In genomic region chr8:70583476-70584387, GRCm38 (mm10) we compare ENCODE assay signal across 13 mouse cellular contexts. TPM values are rescaled to one million over a fixed set of nuclear protein-coding genes. Genes with fewer than 3 reads are reported as not detected.
DNase-seq lines count a peak whose midpoint lies in the region; ATAC-seq lines count a peak whose summit lies in the region.
"Had no signal": no experiment of that assay in that cellular context is flagged by ENCODE, and none has a peak within 500 bp of the region (broad histone marks: within the 10 kb centered on the region; RNA-seq: fewer than 3 reads in every experiment).

No protein-coding gene starts in this region.

- no peak overlapping the region for H3K4me2 ChIP-seq in heart, embryonic 15.5 days
- H3K4me2 ChIP-seq: limb, embryonic 15.5 days had no signal

- no peak overlapping the region for H3K27ac ChIP-seq in heart, embryonic 15.5 days
- H3K27ac ChIP-seq: kidney, postnatal 0 days; limb, embryonic 15.5 days had no signal

- 89% methylated on average over 18 of the region's 18 CpGs for WGBS in heart, embryonic 15.5 days

- intact Hi-C loops in left cerebral cortex, postnatal 4 days (cut with DNase I) = no loop called here
- intact Hi-C loops in left cerebral cortex, postnatal 14 days (cut with DNase I) = loop anchor here (5.0 kb wide), 1 partner anchor 36 kb away; no protein-coding TSS in a partner anchor

- 0 out of 2 replicates have a peak, but pooled peaks have one; percentile 11 for ATAC-seq in heart, embryonic 15.5 days (replicated peaks; ENCODE audit: insufficient number of reproducible peaks, insufficient read depth, low FRiP score, low read depth)

- no peaks in the 10 kb centered on the region for H3K9me3 ChIP-seq in heart, embryonic 15.5 days (replicated peaks)
- H3K9me3 ChIP-seq: G1E; limb, embryonic 15.5 days had no signal

- H3K4me1 ChIP-seq in heart, embryonic 15.5 days (replicated peaks) = peaks cover 4% of the 10 kb centered on the region
- H3K4me1 ChIP-seq: limb, embryonic 15.5 days had no signal

- peaks cover 79% of the 10 kb centered on the region for H3K36me3 ChIP-seq in heart, embryonic 15.5 days

- DNase-seq in adrenal gland, postnatal 10 days = peak; percentile 79
- DNase-seq in adrenal gland, adult 18-20 months (ENCODE audit: low spot score in 2 of 2) = no peak
- no peak for DNase-seq in heart, postnatal 4 days
- peak; percentile 80 for DNase-seq in left cerebral cortex, postnatal 4 days
- no peak for DNase-seq in left cerebral cortex, postnatal 14 days (ENCODE audit: low spot score in 2 of 2)
- peak; percentile 70 for DNase-seq in skeletal muscle tissue, adult 2 months (ENCODE audit: low read depth, low spot score)
- DNase-seq in retina, postnatal 1 day = no peak
- DNase-seq: embryo, embryonic 11 days; lung, postnatal 14 days had no signal

- no peak overlapping the region for H3K4me3 ChIP-seq in heart, embryonic 15.5 days
- H3K4me3 ChIP-seq: limb, embryonic 15.5 days had no signal

- no peak overlapping the region for H3K9ac ChIP-seq in heart, embryonic 15.5 days
- H3K9ac ChIP-seq: limb, embryonic 15.5 days had no signal

- no peaks in the 10 kb centered on the region for H3K27me3 ChIP-seq in heart, embryonic 15.5 days
- H3K27me3 ChIP-seq: limb, embryonic 15.5 days had no signal

RNA-seq across cellular contexts. Expression of gene Isyna1, which starts 10.4 kb away (rescaled TPM):
- 10 to 100 TPM; 59.4 to 59.8 TPM for total RNA-seq in adrenal gland, postnatal 10 days (2021)
- 100 to 1,000 TPM; 115 to 165 TPM for total RNA-seq in adrenal gland, adult 18-20 months (2021)
- 92.9 and 121 TPM in 2 replicates for polyA plus RNA-seq in heart, embryonic 15.5 days (2015; fragmentation: Nextera tagmentation; extraction: Ambion mirVana)
- total RNA-seq in heart, postnatal 4 days (2021) = 10 to 100 TPM; 38.9 to 41.6 TPM
- total RNA-seq in left cerebral cortex, postnatal 4 days (2021) = 10 to 100 TPM; 87.9 to 88.5 TPM
- total RNA-seq in left cerebral cortex, postnatal 14 days (2021) = 10 to 100 TPM; 47.5 to 51.0 TPM

RNA-seq across cellular contexts. Expression of gene Ssbp4, which starts 24.9 kb away (rescaled TPM):
- total RNA-seq in adrenal gland, postnatal 10 days (2021) = 10 to 100 TPM; 92.0 to 96.9 TPM
- total RNA-seq in adrenal gland, adult 18-20 months (2021) = 10 to 100 TPM; 78.5 to 86.9 TPM
- polyA plus RNA-seq in heart, embryonic 15.5 days (2015; fragmentation: Nextera tagmentation; extraction: Ambion mirVana) = 62.1 and 82.6 TPM in 2 replicates
- 10 to 100 TPM; 73.8 to 78.5 TPM for total RNA-seq in heart, postnatal 4 days (2021)
- 100 to 1,000 TPM; 156 to 193 TPM for total RNA-seq in left cerebral cortex, postnatal 4 days (2021)
- 100 to 1,000 TPM; 270 to 302 TPM for total RNA-seq in left cerebral cortex, postnatal 14 days (2021)

RNA-seq across cellular contexts. Expression of gene Lrrc25, which starts 32.2 kb away (rescaled TPM):
- 1 to 10 TPM; 3.3 to 3.6 TPM for total RNA-seq in adrenal gland, postnatal 10 days (2021)
- total RNA-seq in adrenal gland, adult 18-20 months (2021) = 1 to 10 TPM; 1.4 to 3.0 TPM
- 1.4 and 3.4 TPM in 2 replicates for polyA plus RNA-seq in heart, embryonic 15.5 days (2015; fragmentation: Nextera tagmentation; extraction: Ambion mirVana)
- 1 to 10 TPM; 1.1 to 1.5 TPM for total RNA-seq in heart, postnatal 4 days (2021)
- total RNA-seq in left cerebral cortex, postnatal 4 days (2021) = 1 to 10 TPM; 1.1 to 1.3 TPM
- total RNA-seq in left cerebral cortex, postnatal 14 days (2021) = under 1 TPM; 0.90 to 0.97 TPM

RNA-seq across cellular contexts. Expression of gene Ell, which starts 44.5 kb away (rescaled TPM):
- 10 to 100 TPM; 22.2 to 26.3 TPM for total RNA-seq in adrenal gland, postnatal 10 days (2021)
- 10 to 100 TPM; 23.1 to 26.6 TPM for total RNA-seq in adrenal gland, adult 18-20 months (2021)
- 10.8 and 15.0 TPM in 2 replicates for polyA plus RNA-seq in heart, embryonic 15.5 days (2015; fragmentation: Nextera tagmentation; extraction: Ambion mirVana)
- total RNA-seq in heart, postnatal 4 days (2021) = 10 to 100 TPM; 16.7 to 17.6 TPM
- 10 to 100 TPM; 17.7 to 20.0 TPM for total RNA-seq in left cerebral cortex, postnatal 4 days (2021)
- total RNA-seq in left cerebral cortex, postnatal 14 days (2021) = 10 to 100 TPM; 13.8 to 17.4 TPM

RNA-seq across cellular contexts. Expression of gene Gdf15, which starts 48.5 kb away (rescaled TPM):
- 1 to 10 TPM in 1 of 2 experiments, under 1 TPM in 1; 0.79 to 1.7 TPM for total RNA-seq in adrenal gland, postnatal 10 days (2021)
- 1 to 10 TPM; 2.2 to 6.4 TPM for total RNA-seq in adrenal gland, adult 18-20 months (2021)
- polyA plus RNA-seq in heart, embryonic 15.5 days (2015; fragmentation: Nextera tagmentation; extraction: Ambion mirVana) = 0.89 and 1.3 TPM in 2 replicates
- 1 to 10 TPM; 2.7 to 3.5 TPM for total RNA-seq in heart, postnatal 4 days (2021)
- not detected for total RNA-seq in left cerebral cortex, postnatal 4 days (2021)
- total RNA-seq in left cerebral cortex, postnatal 14 days (2021) = not detected
- total RNA-seq: G1E had no signal

Comparison
In these comparisons a context has a peak if more than half of its experiments do, and no peak if none do; other contexts are left out.
1. DNase-seq: peak in adrenal gland, postnatal 10 days (single experiment), left cerebral cortex, postnatal 4 days (single experiment) and skeletal muscle tissue, adult 2 months (single experiment); none in adrenal gland, adult 18-20 months (0 of 2), heart, postnatal 4 days (single experiment), left cerebral cortex, postnatal 14 days (0 of 2) and retina, postnatal 1 day (single experiment).